In the genomic region with DNA sequence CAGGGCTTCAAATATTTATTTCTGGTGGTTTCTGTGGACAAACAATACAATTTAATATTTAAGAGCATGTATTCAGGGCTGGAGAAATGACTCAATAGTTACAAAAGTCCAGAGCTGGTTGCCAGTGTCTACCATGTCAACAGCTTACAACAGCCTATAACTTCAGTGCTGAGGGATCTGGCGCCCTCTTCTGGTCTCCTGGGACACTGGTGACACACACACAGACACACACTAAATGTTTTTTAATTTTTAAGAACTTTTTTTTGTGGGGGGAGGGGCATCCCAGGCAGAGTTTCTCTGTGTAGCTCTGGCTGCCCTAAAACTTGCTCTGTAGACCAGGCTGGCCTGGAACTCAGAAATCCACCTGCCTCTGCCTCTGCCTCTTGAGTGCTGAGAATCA, we compare ENCODE assay signal across 10 mouse cellular contexts. TPM values are rescaled to one million over a fixed set of nuclear protein-coding genes. Genes with fewer than 3 reads are reported as not detected.
DNase-seq lines count a peak whose midpoint lies in the region; ATAC-seq and TF ChIP-seq lines count a peak whose summit lies in the region.
"Had no signal": no experiment of that assay in that cellular context is flagged by ENCODE, and none has a peak within 500 bp of the region (broad histone marks: within the 10 kb centered on the region; RNA-seq: fewer than 3 reads in every experiment).

No protein-coding gene starts in this region.

- no peaks in the 10 kb centered on the region for H3K36me3 ChIP-seq in embryonic facial prominence, embryonic 11.5 days (replicated peaks; ENCODE audit: control insufficient read depth, insufficient read depth, low read depth, low read length)
- H3K36me3 ChIP-seq in liver, embryonic 14.5 days (replicated peaks; ENCODE audit: control insufficient read depth, insufficient read depth, low read depth), result no peaks in the 10 kb centered on the region

- TF ChIP-seq CTCF in liver, embryonic 14.5 days (IDR thresholded peaks at IDR 0.05; ENCODE audit: low read depth), result peak; percentile 68

- DNase-seq in CD4-positive, CD25-positive, alpha-beta regulatory T cell, adult 2 months (ENCODE audit: low read depth, low spot score), result peak; percentile 74
- peak; percentile 57 for DNase-seq in left cerebral cortex, postnatal 4 days
- no peak for DNase-seq in left cerebral cortex, adult 8-10 months (ENCODE audit: low spot score in 2 of 2)
- peak; percentile 83 for DNase-seq in R1 (ENCODE audit: low read depth, low spot score)
- DNase-seq in embryonic facial prominence, embryonic 11.5 days (ENCODE audit: low spot score), result peak; percentile 39
- peak; percentile 36 to 46 (median 44) for DNase-seq in liver, embryonic 14.5 days (ENCODE audit: low read depth in 3 of 3, low spot score in 3 of 3)
- peak; percentile 55 to 61 for DNase-seq in thymus, postnatal 36 days

- H3K9ac ChIP-seq in embryonic facial prominence, embryonic 11.5 days (replicated peaks; ENCODE audit: low read length), result no peak overlapping the region
- no peak overlapping the region for H3K9ac ChIP-seq in liver, embryonic 14.5 days (replicated peaks)

- H3K4me3 ChIP-seq in embryonic facial prominence, embryonic 11.5 days (ENCODE audit: low read depth, low read length), result no peak overlapping the region
- H3K4me3 ChIP-seq in liver, embryonic 14.5 days (ENCODE audit: insufficient read depth in 1 of 2, low read depth in 2 of 2, low read length in 2 of 2), result no peak overlapping the region
- H3K4me3 ChIP-seq: myocyte had no signal

- intact Hi-C loops in left cerebral cortex, postnatal 4 days (cut with DNase I), result no loop called here

- H3K9me3 ChIP-seq in embryonic facial prominence, embryonic 11.5 days (replicated peaks; ENCODE audit: control insufficient read depth, low read length), result no peaks in the 10 kb centered on the region
- H3K9me3 ChIP-seq in liver, embryonic 14.5 days (ENCODE audit: control insufficient read depth, low read length), result no peaks in the 10 kb centered on the region

- no peak for ATAC-seq in CD4-positive, CD25-positive, alpha-beta regulatory T cell, adult 4 months
- ATAC-seq in embryonic facial prominence, embryonic 11.5 days (replicated peaks; ENCODE audit: insufficient number of reproducible peaks, low FRiP score, low TSS enrichment, low read depth), result no peak
- ATAC-seq in liver, embryonic 14.5 days (ENCODE audit: insufficient read depth), result no peak

- no peak overlapping the region for H3K27ac ChIP-seq in embryonic facial prominence, embryonic 11.5 days (replicated peaks; ENCODE audit: low read depth, low read length)
- no peak overlapping the region for H3K27ac ChIP-seq in liver, embryonic 14.5 days

- H3K27me3 ChIP-seq in embryonic facial prominence, embryonic 11.5 days (ENCODE audit: control insufficient read depth, insufficient read depth, low read length), result no peaks in the 10 kb centered on the region
- H3K27me3 ChIP-seq in liver, embryonic 14.5 days (ENCODE audit: control insufficient read depth, insufficient read depth, low read length), result peaks cover 9% of the 10 kb centered on the region; the same call in 1 of the 2 replicates

- no peak overlapping the region for H3K4me2 ChIP-seq in embryonic facial prominence, embryonic 11.5 days (ENCODE audit: low read depth, low read length)
- no peak overlapping the region for H3K4me2 ChIP-seq in liver, embryonic 14.5 days (ENCODE audit: low read depth)

- WGBS in embryonic facial prominence, embryonic 11.5 days, result 6% methylated on average over 1 of the region's 1 CpGs
- 0% methylated on average over 1 of the region's 1 CpGs for WGBS in liver, embryonic 14.5 days (ENCODE audit: insufficient replicate concordance)

- H3K4me1 ChIP-seq in embryonic facial prominence, embryonic 11.5 days (ENCODE audit: control insufficient read depth, insufficient read depth, low read length), result no peaks in the 10 kb centered on the region
- H3K4me1 ChIP-seq in liver, embryonic 14.5 days (replicated peaks; ENCODE audit: control insufficient read depth in 2 of 2, insufficient read depth in 2 of 2, low read length in 1 of 2), result no peaks in the 10 kb centered on the region

- TF ChIP-seq EP300 in liver, embryonic 14.5 days (IDR thresholded peaks at IDR 0.05; ENCODE audit: low read depth), result no peak

RNA-seq across cellular contexts. Expression of a gene that starts 4.8 kb away (rescaled TPM):
- not detected for polyA plus RNA-seq in CD4-positive, CD25-positive, alpha-beta regulatory T cell, adult 4 months (2017; shearing (Covaris generic))
- total RNA-seq in left cerebral cortex, postnatal 4 days (2021), result 1 to 10 TPM; 2.5 to 3.4 TPM
- 1 to 10 TPM in 3 of 4 experiments, under 1 TPM in 1; 0.76 to 2.5 (median 1.9) TPM for total RNA-seq in left cerebral cortex, adult 8-10 months (2022)
- 2.7 and 2.8 TPM in 2 replicates for polyA plus RNA-seq in embryonic facial prominence, embryonic 11.5 days (2014; fragmentation: Nextera tagmentation; extraction: Ambion mirVana)
- polyA plus RNA-seq in liver, embryonic 14.5 days (2012; rRNA removed), result 0.56 and 0.93 TPM in 2 replicates
- 0.56 and 0.74 TPM in 2 replicates for polyA plus RNA-seq in liver, embryonic 14.5 days (2014; fragmentation: Nextera tagmentation; extraction: Ambion mirVana)

RNA-seq across cellular contexts. Expression of a gene that starts 19.4 kb away (rescaled TPM):
- polyA plus RNA-seq in CD4-positive, CD25-positive, alpha-beta regulatory T cell, adult 4 months (2017; shearing (Covaris generic)), result not detected
- total RNA-seq in left cerebral cortex, postnatal 4 days (2021), result 100 to 1,000 TPM; 110 to 114 TPM
- 10 to 100 TPM; 29.2 to 30.8 (median 29.9) TPM for total RNA-seq in left cerebral cortex, adult 8-10 months (2022)
- polyA plus RNA-seq in embryonic facial prominence, embryonic 11.5 days (2014; fragmentation: Nextera tagmentation; extraction: Ambion mirVana), result 0.70 and 0.73 TPM in 2 replicates
- polyA plus RNA-seq in liver, embryonic 14.5 days (2012; rRNA removed), result 0.01 and 0.06 TPM in 2 replicates
- not detected in 2 replicates for polyA plus RNA-seq in liver, embryonic 14.5 days (2014; fragmentation: Nextera tagmentation; extraction: Ambion mirVana)

RNA-seq across cellular contexts. Expression of a gene that starts 20.1 kb away (rescaled TPM):
- not detected for polyA plus RNA-seq in CD4-positive, CD25-positive, alpha-beta regulatory T cell, adult 4 months (2017; shearing (Covaris generic))
- not detected for total RNA-seq in left cerebral cortex, postnatal 4 days (2021)
- not detected for total RNA-seq in left cerebral cortex, adult 8-10 months (2022)
- polyA plus RNA-seq in embryonic facial prominence, embryonic 11.5 days (2014; fragmentation: Nextera tagmentation; extraction: Ambion mirVana), result not detected in 2 replicates
- not detected in 2 replicates for polyA plus RNA-seq in liver, embryonic 14.5 days (2012; rRNA removed)
- polyA plus RNA-seq in liver, embryonic 14.5 days (2014; fragmentation: Nextera tagmentation; extraction: Ambion mirVana), result not detected in 2 replicates
- polyA plus RNA-seq: C2C12, myocyte had no signal

RNA-seq across cellular contexts. Expression of a gene that starts 26.5 kb away (rescaled TPM):
- 10 to 100 TPM; 44.7 to 59.3 TPM for polyA plus RNA-seq in CD4-positive, CD25-positive, alpha-beta regulatory T cell, adult 4 months (2017; shearing (Covaris generic))
- total RNA-seq in left cerebral cortex, postnatal 4 days (2021), result 10 to 100 TPM; 27.9 to 28.7 TPM
- total RNA-seq in left cerebral cortex, adult 8-10 months (2022), result 10 to 100 TPM; 21.9 to 23.9 (median 23.3) TPM
- polyA plus RNA-seq in embryonic facial prominence, embryonic 11.5 days (2014; fragmentation: Nextera tagmentation; extraction: Ambion mirVana), result 22.7 and 28.9 TPM in 2 replicates
- 12.0 and 13.9 TPM in 2 replicates for polyA plus RNA-seq in liver, embryonic 14.5 days (2012; rRNA removed)
- polyA plus RNA-seq in liver, embryonic 14.5 days (2014; fragmentation: Nextera tagmentation; extraction: Ambion mirVana), result 21.2 and 22.6 TPM in 2 replicates

Comparison
In these comparisons a context has a peak if more than half of its experiments do, and no peak if none do; other contexts are left out.
1. DNase-seq: peak in CD4-positive, CD25-positive, alpha-beta regulatory T cell, adult 2 months (single experiment), left cerebral cortex, postnatal 4 days (single experiment), R1 (single experiment), embryonic facial prominence, embryonic 11.5 days (single experiment), liver, embryonic 14.5 days (3 of 3) and thymus, postnatal 36 days (2 of 2); none in left cerebral cortex, adult 8-10 months (0 of 2).